Mouse (Mus musculus): ENCODE measurements at regions not wholly inside any gene's neighbourhood (a gene's known extent, or its start where the extent isn't known, plus 50 kb on each side); places are given as distances from the start of the nearest gene placed in this dataset.

DNA sequence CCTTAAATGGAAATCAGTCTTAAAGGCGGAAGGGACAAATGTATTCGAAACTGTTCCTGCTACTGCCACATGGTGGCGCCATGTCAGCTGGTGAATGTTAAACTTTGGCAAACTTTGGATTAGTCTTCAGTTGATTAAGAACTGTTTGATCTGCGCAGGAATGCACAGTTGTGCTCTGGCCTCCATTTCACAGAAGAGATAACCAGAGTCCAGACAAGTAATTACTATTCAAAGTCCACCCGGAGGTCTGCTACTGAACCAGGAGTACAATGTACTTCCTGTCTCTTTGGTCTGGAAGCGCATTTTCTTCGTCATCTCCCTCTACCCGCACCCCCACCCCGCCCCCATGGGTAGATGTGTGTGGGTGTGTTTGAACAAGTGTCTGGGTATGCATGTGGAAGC is 118.6 kb upstream of the L3mbtl3 start:
- H3K27ac ChIP-seq (ENCODE audit: low read depth) = no peak overlapping the region
- ATAC-seq (0 out of 2 replicates have a peak, but pooled peaks have one; percentile 17), DNase-seq (peak; percentile 43)
- no peak overlapping the region for H3K9ac ChIP-seq (replicated peaks)
- no peaks in the 10 kb centered on the region for H3K27me3 ChIP-seq (ENCODE audit: insufficient read depth, low read length)
- no peaks in the 10 kb centered on the region for H3K36me3 ChIP-seq (replicated peaks; ENCODE audit: insufficient read depth, low read length)
- peak overlapping the region; percentile 30 for H3K4me3 ChIP-seq (ENCODE audit: low read depth, low read length)
- TF ChIP-seq EP300 (IDR thresholded peaks at IDR 0.05; ENCODE audit: low read depth) (no peak), CTCF (IDR thresholded peaks at IDR 0.05; ENCODE audit: low read depth) (peak; percentile 72)
- H3K4me1 ChIP-seq (ENCODE audit: insufficient read depth) = no peaks in the 10 kb centered on the region
- 35% methylated on average over 9 of the region's 9 CpGs for WGBS (ENCODE audit: insufficient replicate concordance)
- H3K9me3 ChIP-seq (ENCODE audit: low read length) = no peaks in the 10 kb centered on the region
- H3K4me2 ChIP-seq (ENCODE audit: low read depth, low read length) = peak overlapping the region; percentile 57

DNA sequence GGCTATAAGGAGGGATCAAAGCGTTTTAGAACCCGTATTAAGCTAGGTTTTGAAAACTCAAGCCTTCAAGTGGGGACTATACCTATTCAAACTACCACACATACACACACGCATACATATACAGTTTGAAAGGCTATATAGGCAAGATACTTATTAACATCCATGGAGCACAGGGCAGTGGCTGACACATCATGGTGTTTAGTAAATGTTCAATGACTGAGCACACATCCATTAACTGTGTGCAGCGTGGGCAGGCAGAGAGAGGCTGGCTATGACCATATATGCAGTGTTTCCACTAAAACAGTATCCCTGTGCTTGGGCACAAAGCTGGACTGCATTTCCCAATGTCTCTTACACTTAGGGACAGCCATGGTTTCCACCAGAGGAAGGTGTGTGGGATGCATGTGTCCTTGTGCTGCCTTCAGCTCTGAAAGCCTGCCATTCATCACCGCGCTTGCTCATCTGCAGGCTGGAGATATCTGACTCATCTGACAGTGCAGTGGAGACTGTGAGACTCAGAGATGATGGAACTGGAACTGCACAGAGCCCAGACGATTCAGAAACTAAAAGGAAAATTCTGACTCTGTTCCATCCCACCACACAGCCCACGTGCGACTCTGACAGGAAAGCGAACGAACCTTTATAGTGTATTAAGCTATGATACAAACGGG is 124.6 kb upstream of the L3mbtl3 start:
- H3K4me2 ChIP-seq (ENCODE audit: low read depth, low read length) = no peak overlapping the region
- no peaks in the 10 kb centered on the region for H3K4me1 ChIP-seq (ENCODE audit: insufficient read depth)
- no peaks in the 10 kb centered on the region for H3K27me3 ChIP-seq (ENCODE audit: insufficient read depth, low read length)
- 76% methylated on average over 12 of the region's 12 CpGs for WGBS (ENCODE audit: insufficient replicate concordance)
- no peak overlapping the region for H3K27ac ChIP-seq (ENCODE audit: low read depth)
- no peak overlapping the region for H3K4me3 ChIP-seq (ENCODE audit: low read depth, low read length)
- ATAC-seq (no peak), DNase-seq (no peak)
- TF ChIP-seq CTCF (IDR thresholded peaks at IDR 0.05; ENCODE audit: low read depth) (no peak), EP300 (IDR thresholded peaks at IDR 0.05; ENCODE audit: low read depth) (no peak)
- H3K9ac ChIP-seq (replicated peaks) = no peak overlapping the region
- H3K36me3 ChIP-seq (replicated peaks; ENCODE audit: insufficient read depth, low read length) = no peaks in the 10 kb centered on the region
- H3K9me3 ChIP-seq (ENCODE audit: low read length) = no peaks in the 10 kb centered on the region

DNA sequence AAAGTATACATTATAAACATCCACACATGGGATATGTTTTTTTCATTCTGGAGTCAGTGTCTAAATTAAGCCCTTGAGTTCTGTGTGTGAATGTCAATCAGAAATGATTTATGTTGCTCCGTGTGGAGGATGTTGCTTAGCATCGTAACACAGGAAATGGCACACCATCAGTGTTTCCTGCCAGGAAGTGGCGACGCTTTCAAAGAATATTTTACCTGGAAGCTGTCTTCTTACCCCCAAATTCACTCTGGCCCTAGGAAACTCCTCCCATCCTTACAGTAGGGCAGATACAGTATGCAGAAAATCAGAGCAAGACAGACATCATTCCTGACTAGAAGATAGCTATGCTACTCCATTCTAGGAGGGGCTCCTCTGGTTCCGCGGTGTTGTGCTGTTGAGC is 145.1 kb upstream of the L3mbtl3 start:
- no peaks in the 10 kb centered on the region for H3K27me3 ChIP-seq (ENCODE audit: insufficient read depth, low read length)
- H3K9me3 ChIP-seq (ENCODE audit: low read length) = no peaks in the 10 kb centered on the region
- no peaks in the 10 kb centered on the region for H3K4me1 ChIP-seq (ENCODE audit: insufficient read depth)
- no peak for DNase-seq
- no peak overlapping the region for H3K27ac ChIP-seq (ENCODE audit: low read depth)
- 32% methylated on average over 6 of the region's 6 CpGs for WGBS (ENCODE audit: insufficient replicate concordance)
- no peak overlapping the region for H3K4me3 ChIP-seq (ENCODE audit: low read depth, low read length)
- H3K4me2 ChIP-seq (ENCODE audit: low read depth, low read length) = no peak overlapping the region
- H3K36me3 ChIP-seq (replicated peaks; ENCODE audit: insufficient read depth, low read length) = no peaks in the 10 kb centered on the region
- no peak overlapping the region for H3K9ac ChIP-seq (replicated peaks)
- TF ChIP-seq EP300 (IDR thresholded peaks at IDR 0.05; ENCODE audit: low read depth) (no peak), CTCF (IDR thresholded peaks at IDR 0.05; ENCODE audit: low read depth) (no peak)
- no peak for ATAC-seq

DNA sequence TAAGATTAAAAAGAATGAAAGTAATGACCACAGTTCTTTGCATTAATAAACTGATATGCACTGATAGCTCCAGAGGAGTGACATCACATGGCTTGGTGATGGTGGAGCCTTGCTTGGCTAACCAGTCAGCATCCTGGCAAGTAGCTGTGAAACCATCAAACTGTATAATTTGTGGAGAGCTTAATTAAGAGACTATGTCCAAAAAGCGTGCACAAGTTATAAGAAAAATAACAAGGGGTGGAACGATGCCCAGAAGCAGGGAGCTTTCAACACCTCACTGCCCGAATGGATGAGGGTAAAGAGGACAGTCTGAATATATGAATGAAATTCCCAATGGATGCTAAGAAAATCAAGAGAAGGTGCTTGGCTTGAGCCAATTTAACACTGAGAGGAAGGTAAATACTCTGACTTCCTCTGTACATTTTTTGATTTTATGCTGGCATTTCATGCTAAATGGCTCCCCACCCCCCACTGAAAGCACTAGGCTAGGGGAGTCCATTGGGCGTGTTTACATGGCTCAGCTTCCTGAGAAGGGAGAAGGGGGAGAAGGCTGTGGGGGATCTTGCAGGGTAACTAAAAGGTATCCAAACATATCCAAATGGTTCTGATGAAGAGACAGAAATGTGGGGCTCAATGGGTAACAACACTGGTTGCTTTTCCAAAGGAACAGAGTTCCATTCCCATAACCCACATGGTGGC is 150.2 kb upstream of the L3mbtl3 start:
- DNase-seq (no peak), ATAC-seq (no peak)
- TF ChIP-seq CTCF (IDR thresholded peaks at IDR 0.05; ENCODE audit: low read depth) = no peak
- no peak for TF ChIP-seq EP300 (IDR thresholded peaks at IDR 0.05; ENCODE audit: low read depth)
- no peak overlapping the region for H3K27ac ChIP-seq (ENCODE audit: low read depth)
- H3K9me3 ChIP-seq (ENCODE audit: low read length) = no peaks in the 10 kb centered on the region
- H3K4me2 ChIP-seq (ENCODE audit: low read depth, low read length) = no peak overlapping the region
- H3K36me3 ChIP-seq (replicated peaks; ENCODE audit: insufficient read depth, low read length) = no peaks in the 10 kb centered on the region
- no peak overlapping the region for H3K9ac ChIP-seq (replicated peaks)
- H3K4me1 ChIP-seq (ENCODE audit: insufficient read depth) = no peaks in the 10 kb centered on the region
- 72% methylated on average over 4 of the region's 4 CpGs for WGBS (ENCODE audit: insufficient replicate concordance)
- H3K4me3 ChIP-seq (ENCODE audit: low read depth, low read length) = no peak overlapping the region
- H3K27me3 ChIP-seq (ENCODE audit: insufficient read depth, low read length) = no peaks in the 10 kb centered on the region

DNA sequence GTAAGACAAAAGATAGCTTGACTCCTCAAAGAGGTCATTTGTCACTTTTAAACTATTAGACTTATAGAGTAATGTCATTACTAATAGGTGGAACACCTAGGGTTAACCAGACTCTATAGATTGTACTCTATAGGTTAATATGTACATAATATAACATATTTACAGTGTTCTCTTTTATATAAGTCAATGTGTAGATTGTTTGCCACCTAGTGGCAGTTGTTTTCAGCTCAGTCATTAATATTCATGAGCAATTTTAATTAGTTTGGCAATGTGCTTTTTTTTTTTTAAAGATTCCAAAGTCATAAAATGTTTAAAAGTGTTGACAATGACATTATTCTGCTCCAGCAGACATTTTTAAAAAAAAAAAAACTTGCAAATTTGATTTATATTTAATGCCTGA is 164.4 kb upstream of the L3mbtl3 start:
- Histone ChIP-seq H3K27ac (ENCODE audit: low read depth) (no peak overlapping the region), H3K36me3 (replicated peaks; ENCODE audit: insufficient read depth, low read length) (no peaks in the 10 kb centered on the region), H3K9me3 (ENCODE audit: low read length) (no peaks in the 10 kb centered on the region), H3K27me3 (ENCODE audit: insufficient read depth, low read length) (no peaks in the 10 kb centered on the region), H3K9ac (replicated peaks) (no peak overlapping the region), H3K4me1 (ENCODE audit: insufficient read depth) (no peaks in the 10 kb centered on the region), H3K4me3 (ENCODE audit: low read depth, low read length) (no peak overlapping the region), H3K4me2 (ENCODE audit: low read depth, low read length) (no peak overlapping the region)
- DNase-seq (no peak), ATAC-seq (no peak)
- TF ChIP-seq EP300 (IDR thresholded peaks at IDR 0.05; ENCODE audit: low read depth) = no peak
- 0 out of 2 replicates have a peak, but pooled peaks have one; percentile 23 for TF ChIP-seq CTCF (IDR thresholded peaks at IDR 0.05; ENCODE audit: low read depth)

DNA sequence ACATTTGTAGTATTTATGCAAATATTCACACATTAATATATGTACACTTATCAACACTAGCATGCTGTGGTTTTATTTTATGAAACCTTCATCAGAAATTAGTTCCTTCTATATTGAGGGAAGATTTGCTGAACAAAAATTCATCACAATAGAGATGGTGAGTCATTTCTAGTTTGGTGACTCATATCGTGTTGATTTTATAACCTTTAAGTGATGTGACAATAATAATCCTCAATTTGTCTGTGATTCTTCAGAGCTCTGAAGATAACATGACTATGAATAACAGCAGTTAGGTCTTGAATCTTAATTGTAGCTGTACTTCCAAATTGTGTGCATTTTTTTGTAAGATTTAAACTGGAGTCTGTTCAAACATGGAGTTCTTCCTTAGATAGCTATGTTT is 168.3 kb upstream of the L3mbtl3 start:
- H3K9ac ChIP-seq (replicated peaks) = no peak overlapping the region
- DNase-seq (no peak), ATAC-seq (no peak)
- H3K4me1 ChIP-seq (ENCODE audit: insufficient read depth) = no peaks in the 10 kb centered on the region
- H3K27me3 ChIP-seq (ENCODE audit: insufficient read depth, low read length) = no peaks in the 10 kb centered on the region
- WGBS (ENCODE audit: insufficient replicate concordance) = 69% methylated on average over 1 of the region's 1 CpGs
- TF ChIP-seq CTCF (IDR thresholded peaks at IDR 0.05; ENCODE audit: low read depth) (no peak), EP300 (IDR thresholded peaks at IDR 0.05; ENCODE audit: low read depth) (no peak)
- H3K9me3 ChIP-seq (ENCODE audit: low read length) = no peaks in the 10 kb centered on the region
- no peak overlapping the region for H3K27ac ChIP-seq (ENCODE audit: low read depth)
- H3K4me3 ChIP-seq (ENCODE audit: low read depth, low read length) = no peak overlapping the region
- no peak overlapping the region for H3K4me2 ChIP-seq (ENCODE audit: low read depth, low read length)
- no peaks in the 10 kb centered on the region for H3K36me3 ChIP-seq (replicated peaks; ENCODE audit: insufficient read depth, low read length)

All from liver, postnatal 0 days (tissue).